Mouse (Mus musculus) CH12.LX (cell line): Measurements from ENCODE around the gene Siah2.

Source experiments
- CTCF ChIP-seq, 2 experiments: IDR thresholded peaks in 1 of 2; conservative IDR thresholded peaks in 1 of 2; 2 replicates each; pipeline ENCODE4 v1.5.1; 2011 to 2012; ENCODE audit warnings: low read depth in 2 of 2, low read length in 2 of 2, improper control_type of control experiment in 1 of 2, inconsistent platforms in 1 of 2, mild to moderate bottlenecking in 1 of 2, moderate library complexity in 1 of 2
- HCFC1 ChIP-seq: IDR thresholded peaks from 2 replicates; pipeline ENCODE4 v1.6.1; 2012; ENCODE audit warnings: low read depth, mild to moderate bottlenecking, inconsistent platforms, low read length, improper control_type of control experiment
- JUND ChIP-seq: conservative IDR thresholded peaks from 2 replicates; pipeline ENCODE4 v1.6.1; 2011; ENCODE audit warnings: low read depth, low read length, improper control_type of control experiment
- MAZ ChIP-seq: IDR thresholded peaks from 2 replicates; pipeline ENCODE4 v1.6.1; 2012; ENCODE audit warnings: low read depth, mild to moderate bottlenecking, inconsistent platforms, low read length, improper control_type of control experiment, moderate library complexity
- MXI1 ChIP-seq: IDR thresholded peaks from 2 replicates; pipeline ENCODE4 v1.6.1; 2011; ENCODE audit warnings: mild to moderate bottlenecking, low read depth, low read length, improper control_type of control experiment
- TBP ChIP-seq: conservative IDR thresholded peaks from 2 replicates; pipeline ENCODE4 v1.6.1; 2011; ENCODE audit warnings: low read depth, low read length, improper control_type of control experiment
- ZC3H11A ChIP-seq: IDR thresholded peaks from 2 replicates; pipeline ENCODE4 v1.6.1; 2012; ENCODE audit warnings: low read depth, mild to moderate bottlenecking, inconsistent platforms, low read length, improper control_type of control experiment

DNA sequence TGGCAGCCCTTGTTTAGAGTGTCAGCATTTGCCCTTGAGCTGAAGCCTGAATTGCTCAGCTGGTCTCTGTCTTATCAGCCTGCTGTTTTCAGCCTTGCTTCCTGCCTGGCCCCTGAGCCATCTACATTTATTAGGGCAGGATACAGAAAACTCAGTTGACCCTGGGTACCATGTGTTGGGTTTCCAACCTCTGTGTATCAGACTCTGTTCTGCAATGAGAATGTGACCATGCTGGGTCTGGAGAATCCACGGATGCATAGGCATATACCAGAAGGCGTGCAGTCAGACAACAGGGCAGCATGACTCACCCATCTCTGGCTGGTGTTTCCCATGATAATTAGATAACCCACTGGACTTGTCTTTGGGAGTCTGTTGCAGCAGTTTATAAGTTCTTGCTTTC is 21.8 kb upstream of the Siah2 start:
- TF ChIP-seq CTCF (conservative IDR thresholded peaks at IDR 0.05 in 1 of 2, IDR thresholded peaks at IDR 0.05 in 1 of 2; ENCODE audit: low read depth in 2 of 2, low read length in 2 of 2) (no peak), JUND (no peak), MXI1 (no peak), MAZ (no peak), HCFC1 (no peak), TBP (no peak), ZC3H11A (no peak)
